Mouse (Mus musculus): ENCODE data around the gene Cacna1c. TPM values are rescaled to one million over a fixed set of nuclear protein-coding genes. Genes with fewer than 3 reads are reported as not detected.

Cacna1c gene
- polyA plus RNA-seq, 1 experiment from 2014 or later = 0.30 TPM

- Histone ChIP-seq H3K9me3 (replicated peaks; ENCODE audit: control insufficient read depth, low read length) (no peaks in the 10 kb centered on the region), H3K36me3 (ENCODE audit: control insufficient read depth, insufficient read depth) (no peaks in the 10 kb centered on the region), H3K9ac (ENCODE audit: low read depth, low read length) (no peak overlapping the region), H3K4me3 (ENCODE audit: low read depth, low read length) (no peak overlapping the region), H3K27me3 (ENCODE audit: control insufficient read depth, insufficient read depth, low read depth, low read length) (no peaks in the 10 kb centered on the region), H3K27ac (ENCODE audit: low read length) (no peak overlapping the region), H3K4me1 (ENCODE audit: control insufficient read depth, low read depth, low read length) (peaks cover 7% of the 10 kb centered on the region), H3K4me2 (ENCODE audit: low read depth, low read length) (no peak overlapping the region)
- no peak for ATAC-seq (ENCODE audit: low read depth)
- 39% methylated on average over 10 of the region's 10 CpGs for WGBS (ENCODE audit: insufficient replicate concordance)
These were observed 218.6 kb downstream of the Cacna1c start for GRCm38 (mm10) chr6:118977443-118978271.

- H3K27me3 ChIP-seq (ENCODE audit: control insufficient read depth, insufficient read depth, low read depth, low read length) = no peaks in the 10 kb centered on the region
- WGBS (ENCODE audit: insufficient replicate concordance) = 75% methylated on average over 14 of the region's 14 CpGs
- H3K4me3 ChIP-seq (ENCODE audit: low read depth, low read length) = no peak overlapping the region
- ATAC-seq (ENCODE audit: low read depth) = no peak
- no peak overlapping the region for H3K4me2 ChIP-seq (ENCODE audit: low read depth, low read length)
- no peaks in the 10 kb centered on the region for H3K36me3 ChIP-seq (ENCODE audit: control insufficient read depth, insufficient read depth)
- peaks cover 8% of the 10 kb centered on the region for H3K4me1 ChIP-seq (ENCODE audit: control insufficient read depth, low read depth, low read length)
- no peak overlapping the region for H3K27ac ChIP-seq (ENCODE audit: low read length)
- no peaks in the 10 kb centered on the region for H3K9me3 ChIP-seq (replicated peaks; ENCODE audit: control insufficient read depth, low read length)
- no peak overlapping the region for H3K9ac ChIP-seq (ENCODE audit: low read depth, low read length)
These were observed 219.6 kb downstream of the Cacna1c start for GRCm38 (mm10) chr6:118976617-118977016.

GRCm38 (mm10) chr6:118971844-118972531 is 224.2 kb downstream of the Cacna1c start:
- WGBS (ENCODE audit: insufficient replicate concordance) = 56% methylated on average over 9 of the region's 10 CpGs
- no peaks in the 10 kb centered on the region for H3K9me3 ChIP-seq (replicated peaks; ENCODE audit: control insufficient read depth, low read length)
- peaks cover 13% of the 10 kb centered on the region for H3K4me1 ChIP-seq (ENCODE audit: control insufficient read depth, low read depth, low read length)
- no peak for ATAC-seq (ENCODE audit: low read depth)
- H3K4me3 ChIP-seq (ENCODE audit: low read depth, low read length) = no peak overlapping the region
- no peak overlapping the region for H3K27ac ChIP-seq (ENCODE audit: low read length)
- H3K9ac ChIP-seq (ENCODE audit: low read depth, low read length) = no peak overlapping the region
- H3K36me3 ChIP-seq (ENCODE audit: control insufficient read depth, insufficient read depth) = no peaks in the 10 kb centered on the region
- no peak overlapping the region for H3K4me2 ChIP-seq (ENCODE audit: low read depth, low read length)
- H3K27me3 ChIP-seq (ENCODE audit: control insufficient read depth, insufficient read depth, low read depth, low read length) = no peaks in the 10 kb centered on the region

- no peaks in the 10 kb centered on the region for H3K36me3 ChIP-seq (ENCODE audit: control insufficient read depth, insufficient read depth)
- peak; percentile 68; the same call in 1 of the 2 replicates for ATAC-seq (ENCODE audit: low read depth)
- H3K9me3 ChIP-seq (replicated peaks; ENCODE audit: control insufficient read depth, low read length) = no peaks in the 10 kb centered on the region
- H3K4me2 ChIP-seq (ENCODE audit: low read depth, low read length) = no peak overlapping the region
- peaks cover 13% of the 10 kb centered on the region for H3K4me1 ChIP-seq (ENCODE audit: control insufficient read depth, low read depth, low read length)
- no peak overlapping the region for H3K27ac ChIP-seq (ENCODE audit: low read length)
- no peak overlapping the region for H3K9ac ChIP-seq (ENCODE audit: low read depth, low read length)
- H3K4me3 ChIP-seq (ENCODE audit: low read depth, low read length) = no peak overlapping the region
- H3K27me3 ChIP-seq (ENCODE audit: control insufficient read depth, insufficient read depth, low read depth, low read length) = no peaks in the 10 kb centered on the region
- 26% methylated on average over 4 of the region's 4 CpGs for WGBS (ENCODE audit: insufficient replicate concordance)
These were observed 227.4 kb downstream of the Cacna1c start for GRCm38 (mm10) chr6:118968776-118969175.

- peaks cover 10% of the 10 kb centered on the region for H3K4me1 ChIP-seq (ENCODE audit: control insufficient read depth, low read depth, low read length)
- WGBS (ENCODE audit: insufficient replicate concordance) = 48% methylated on average over 4 of the region's 4 CpGs
These were observed 229.3 kb downstream of the Cacna1c start for GRCm38 (mm10) chr6:118966904-118967303.

GRCm38 (mm10) chr6:118965577-118965976 is 230.6 kb downstream of the Cacna1c start:
- Histone ChIP-seq H3K4me2 (ENCODE audit: low read depth, low read length) (no peak overlapping the region), H3K27ac (ENCODE audit: low read length) (no peak overlapping the region), H3K4me3 (ENCODE audit: low read depth, low read length) (no peak overlapping the region), H3K9me3 (replicated peaks; ENCODE audit: control insufficient read depth, low read length) (no peaks in the 10 kb centered on the region), H3K4me1 (ENCODE audit: control insufficient read depth, low read depth, low read length) (peaks cover 10% of the 10 kb centered on the region), H3K27me3 (ENCODE audit: control insufficient read depth, insufficient read depth, low read depth, low read length) (no peaks in the 10 kb centered on the region), H3K9ac (ENCODE audit: low read depth, low read length) (no peak overlapping the region), H3K36me3 (ENCODE audit: control insufficient read depth, insufficient read depth) (no peaks in the 10 kb centered on the region)
- no peak for ATAC-seq (ENCODE audit: low read depth)
- 55% methylated on average over 2 of the region's 2 CpGs for WGBS (ENCODE audit: insufficient replicate concordance)

More at GRCm38 (mm10) chr6:118966904-118967303, 229.3 kb downstream of the Cacna1c start:
- Histone ChIP-seq H3K27ac (ENCODE audit: low read length) (no peak overlapping the region), H3K36me3 (ENCODE audit: control insufficient read depth, insufficient read depth) (no peaks in the 10 kb centered on the region), H3K27me3 (ENCODE audit: control insufficient read depth, insufficient read depth, low read depth, low read length) (no peaks in the 10 kb centered on the region), H3K9ac (ENCODE audit: low read depth, low read length) (no peak overlapping the region), H3K9me3 (replicated peaks; ENCODE audit: control insufficient read depth, low read length) (no peaks in the 10 kb centered on the region), H3K4me3 (ENCODE audit: low read depth, low read length) (no peak overlapping the region), H3K4me2 (ENCODE audit: low read depth, low read length) (no peak overlapping the region)
- no peak for ATAC-seq (ENCODE audit: low read depth)

- Histone ChIP-seq H3K36me3 (ENCODE audit: control insufficient read depth, insufficient read depth) (no peaks in the 10 kb centered on the region), H3K27me3 (ENCODE audit: control insufficient read depth, insufficient read depth, low read depth, low read length) (no peaks in the 10 kb centered on the region), H3K27ac (ENCODE audit: low read length) (peak overlapping the region; percentile 18), H3K4me1 (ENCODE audit: control insufficient read depth, low read depth, low read length) (peaks cover 7% of the 10 kb centered on the region), H3K4me2 (ENCODE audit: low read depth, low read length) (no peak overlapping the region), H3K9ac (ENCODE audit: low read depth, low read length) (no peak overlapping the region), H3K9me3 (replicated peaks; ENCODE audit: control insufficient read depth, low read length) (no peaks in the 10 kb centered on the region), H3K4me3 (ENCODE audit: low read depth, low read length) (no peak overlapping the region)
- WGBS (ENCODE audit: insufficient replicate concordance) = 61% methylated on average over 6 of the region's 6 CpGs
- ATAC-seq (ENCODE audit: low read depth) = peak; percentile 55
These were observed 232.4 kb downstream of the Cacna1c start for GRCm38 (mm10) chr6:118963806-118964205.

GRCm38 (mm10) chr6:118963283-118963682 is 232.9 kb downstream of the Cacna1c start:
- ATAC-seq (ENCODE audit: low read depth) = peak; percentile 71
- no peak overlapping the region for H3K4me2 ChIP-seq (ENCODE audit: low read depth, low read length)
- WGBS (ENCODE audit: insufficient replicate concordance) = 48% methylated on average over 5 of the region's 5 CpGs

GRCm38 (mm10) chr6:118958529-118958928 is 237.7 kb downstream of the Cacna1c start:
- WGBS (ENCODE audit: insufficient replicate concordance) = 74% methylated on average over 9 of the region's 9 CpGs
- ATAC-seq (ENCODE audit: low read depth) = no peak

More at GRCm38 (mm10) chr6:118963283-118963682, 232.9 kb downstream of the Cacna1c start:
- Histone ChIP-seq H3K36me3 (ENCODE audit: control insufficient read depth, insufficient read depth) (no peaks in the 10 kb centered on the region), H3K4me1 (ENCODE audit: control insufficient read depth, low read depth, low read length) (peaks cover 5% of the 10 kb centered on the region; the same call in 1 of the 2 replicates), H3K27ac (ENCODE audit: low read length) (peak overlapping the region; percentile 55), H3K9ac (ENCODE audit: low read depth, low read length) (no peak overlapping the region), H3K27me3 (ENCODE audit: control insufficient read depth, insufficient read depth, low read depth, low read length) (no peaks in the 10 kb centered on the region), H3K4me3 (ENCODE audit: low read depth, low read length) (no peak overlapping the region), H3K9me3 (replicated peaks; ENCODE audit: control insufficient read depth, low read length) (no peaks in the 10 kb centered on the region)

More at GRCm38 (mm10) chr6:118958529-118958928, 237.7 kb downstream of the Cacna1c start:
- H3K9ac ChIP-seq (ENCODE audit: low read depth, low read length) = no peak overlapping the region
- peaks cover 5% of the 10 kb centered on the region; the same call in 1 of the 2 replicates for H3K4me1 ChIP-seq (ENCODE audit: control insufficient read depth, low read depth, low read length)
- H3K4me2 ChIP-seq (ENCODE audit: low read depth, low read length) = no peak overlapping the region
- H3K27me3 ChIP-seq (ENCODE audit: control insufficient read depth, insufficient read depth, low read depth, low read length) = no peaks in the 10 kb centered on the region
- no peak overlapping the region for H3K27ac ChIP-seq (ENCODE audit: low read length)
- no peak overlapping the region for H3K4me3 ChIP-seq (ENCODE audit: low read depth, low read length)
- H3K9me3 ChIP-seq (replicated peaks; ENCODE audit: control insufficient read depth, low read length) = no peaks in the 10 kb centered on the region
- no peaks in the 10 kb centered on the region for H3K36me3 ChIP-seq (ENCODE audit: control insufficient read depth, insufficient read depth)

Measured in liver, embryonic 16.5 days (tissue).